Mouse (Mus musculus): Measurements from ENCODE around the gene Ccdc171.
"Not testable (repeated sequence)": the region's sequence is repeated elsewhere in the genome, so short reads cannot be mapped to it uniquely, and the experiment has no call there.

Ccdc171 gene

GRCm38 (mm10) chr4:83526270-83526987, 1.1 kb downstream of the Ccdc171 start:
- no peak for DNase-seq (ENCODE audit: low spot score in 2 of 2)

GRCm38 (mm10) chr4:83526988-83527334, 1.6 kb downstream of the Ccdc171 start:
- no peak for DNase-seq (ENCODE audit: low spot score in 2 of 2)

DNA sequence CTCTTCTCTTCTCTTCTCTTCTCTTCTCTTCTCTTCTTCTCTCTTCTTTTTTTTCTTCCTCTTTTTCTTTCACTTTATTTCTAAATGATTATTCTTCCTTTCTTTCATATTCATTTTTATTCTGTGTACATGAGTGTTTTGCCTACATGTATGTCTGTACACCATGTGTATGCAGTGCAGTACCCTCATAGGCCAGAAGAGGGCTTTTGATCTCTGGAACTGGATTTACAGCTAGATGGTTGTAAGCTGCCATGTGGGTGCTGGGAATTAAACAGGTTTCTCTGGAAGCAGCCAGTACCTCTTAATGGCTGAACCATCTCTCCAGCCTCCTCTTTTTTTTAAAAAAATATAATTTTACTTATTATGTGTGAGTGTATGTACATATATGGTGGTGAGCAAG, 2.6 kb downstream of the Ccdc171 start:
- no peak for DNase-seq (ENCODE audit: low spot score in 2 of 2)

DNA sequence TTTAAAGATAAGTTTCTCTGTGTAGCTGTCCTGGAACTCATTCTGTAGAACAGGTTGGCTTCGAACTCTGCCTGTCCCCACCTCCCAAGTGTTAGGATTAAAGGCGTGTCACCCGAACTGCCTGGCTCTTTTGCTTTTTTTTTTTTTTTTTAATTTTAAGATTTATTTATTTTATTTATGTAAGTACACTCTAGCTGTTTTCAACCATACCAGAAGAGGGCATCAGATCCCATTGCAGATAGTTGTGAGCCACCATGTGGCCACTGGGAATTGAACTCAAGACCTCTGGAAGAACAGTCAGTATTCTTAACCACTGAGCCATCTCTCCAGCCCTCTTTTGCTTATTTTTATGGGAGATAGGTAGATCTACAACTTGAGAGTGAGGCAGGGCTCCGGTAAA, 4.7 kb downstream of the Ccdc171 start:
- not testable (repeated sequence) for DNase-seq (ENCODE audit: low spot score in 2 of 2)

DNA sequence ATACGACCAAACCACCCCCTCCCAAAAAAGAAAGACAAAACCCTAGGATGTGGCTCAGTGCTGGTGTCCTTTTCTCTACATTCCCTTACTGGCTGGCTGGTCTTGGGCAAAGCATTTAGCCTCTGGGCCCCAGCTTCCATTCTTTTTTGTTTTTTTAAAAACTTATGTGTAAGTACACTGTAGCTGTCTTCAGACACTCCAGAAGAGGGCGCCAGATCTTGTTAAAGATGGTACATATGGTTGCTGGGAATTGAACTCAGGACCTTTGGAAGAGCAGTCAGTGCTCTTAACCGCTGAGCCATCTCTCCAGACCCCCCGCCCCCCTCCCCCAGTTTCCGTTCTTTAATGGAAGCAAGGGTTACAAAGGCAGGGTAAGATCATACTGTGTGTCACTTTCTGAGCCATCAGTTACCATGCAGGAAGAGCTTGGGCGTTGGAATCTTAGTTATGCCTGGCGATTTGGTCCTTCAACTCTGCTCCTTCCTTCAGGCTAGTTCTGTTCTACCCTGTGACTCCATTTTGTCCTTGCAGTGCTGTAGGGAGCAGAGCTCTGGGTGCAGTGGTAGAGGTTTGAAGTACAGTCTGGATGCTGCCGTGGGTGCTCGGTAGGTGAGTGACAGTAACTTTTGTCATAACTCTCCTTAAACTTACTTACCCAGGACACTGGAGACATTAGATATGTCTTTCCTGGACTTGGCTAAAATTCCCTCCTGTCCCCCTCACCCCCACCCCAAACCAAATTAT, 8.0 kb downstream of the Ccdc171 start:
- no peak for DNase-seq (ENCODE audit: low spot score in 2 of 2)

DNA sequence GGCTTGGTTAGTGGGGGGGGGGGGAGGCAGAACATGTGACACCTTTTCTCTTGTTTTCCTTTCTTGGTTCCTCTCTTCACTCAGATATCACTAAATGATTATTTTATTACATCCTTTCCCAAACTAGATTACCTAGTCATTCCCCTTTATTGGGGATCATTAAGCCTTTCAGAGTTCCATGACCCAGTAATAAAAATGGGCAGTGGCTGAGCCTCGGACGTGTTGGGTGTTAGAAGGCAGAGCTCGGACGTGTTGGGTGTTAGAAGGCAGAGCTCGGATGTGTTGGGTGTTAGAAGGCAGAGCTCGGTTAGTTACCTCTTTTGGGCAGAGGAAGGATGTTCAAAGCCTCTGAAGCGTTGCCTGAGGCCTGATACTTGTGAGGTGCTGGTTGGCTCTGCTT, 8.7 kb downstream of the Ccdc171 start:
- no peak for DNase-seq (ENCODE audit: low spot score in 2 of 2)

- no peak for DNase-seq (ENCODE audit: low spot score in 2 of 2)
Observed at GRCm38 (mm10) chr4:83549501-83549900, 24.2 kb downstream of the Ccdc171 start.

GRCm38 (mm10) chr4:83567190-83568113, 42.1 kb downstream of the Ccdc171 start:
- DNase-seq (ENCODE audit: low spot score in 2 of 2), result no peak

DNA sequence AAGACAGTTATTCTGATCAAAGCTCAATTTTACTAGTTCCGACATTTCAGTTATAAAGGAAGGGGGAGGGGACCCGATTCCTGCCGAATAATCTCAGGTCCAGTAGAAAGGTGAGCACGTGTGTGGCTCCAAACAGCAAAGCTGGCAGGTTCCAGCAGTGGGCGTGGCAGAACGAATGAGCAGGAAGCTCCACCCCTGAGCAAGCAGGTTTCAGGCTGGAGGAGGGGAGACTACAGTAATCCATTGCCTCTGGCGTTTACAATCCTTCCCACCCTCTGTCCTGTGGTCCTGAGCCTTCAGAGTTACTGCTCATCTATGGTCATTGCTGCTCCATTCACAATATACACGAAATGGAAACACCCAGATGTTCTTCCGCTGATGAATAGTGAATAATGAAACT, 42.8 kb downstream of the Ccdc171 start:
- not testable (repeated sequence) for DNase-seq (ENCODE audit: low spot score in 2 of 2)

- DNase-seq (ENCODE audit: low spot score in 2 of 2), result no peak
Observed at GRCm38 (mm10) chr4:83570569-83570968, 45.2 kb downstream of the Ccdc171 start.

GRCm38 (mm10) chr4:83571033-83571432, 45.7 kb downstream of the Ccdc171 start:
- DNase-seq (ENCODE audit: low spot score in 2 of 2), result no peak

DNA sequence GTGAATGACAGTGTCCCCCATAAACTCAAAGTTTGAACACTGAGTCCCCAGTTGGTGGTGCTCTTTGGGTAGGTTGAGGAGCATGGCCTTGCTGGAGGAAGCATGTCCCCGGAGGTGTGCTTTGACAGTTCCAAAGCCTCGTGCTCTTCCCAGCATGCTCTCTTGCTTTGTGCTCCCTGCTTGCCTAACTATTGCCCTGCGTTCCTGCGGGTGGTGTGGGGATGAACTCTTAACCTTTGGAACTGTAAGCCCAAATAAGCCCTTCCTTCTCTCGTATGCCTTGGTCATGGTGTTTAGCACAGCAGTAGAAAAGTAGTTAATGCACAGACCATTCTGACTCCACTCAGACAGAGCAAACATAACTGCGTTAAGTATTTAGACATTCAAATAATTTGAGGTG, 47.2 kb downstream of the Ccdc171 start:
- DNase-seq (ENCODE audit: low spot score in 2 of 2), result no peak

- DNase-seq (ENCODE audit: low spot score in 2 of 2), result no peak
Observed at GRCm38 (mm10) chr4:83576315-83576714, 51.0 kb downstream of the Ccdc171 start.

DNA sequence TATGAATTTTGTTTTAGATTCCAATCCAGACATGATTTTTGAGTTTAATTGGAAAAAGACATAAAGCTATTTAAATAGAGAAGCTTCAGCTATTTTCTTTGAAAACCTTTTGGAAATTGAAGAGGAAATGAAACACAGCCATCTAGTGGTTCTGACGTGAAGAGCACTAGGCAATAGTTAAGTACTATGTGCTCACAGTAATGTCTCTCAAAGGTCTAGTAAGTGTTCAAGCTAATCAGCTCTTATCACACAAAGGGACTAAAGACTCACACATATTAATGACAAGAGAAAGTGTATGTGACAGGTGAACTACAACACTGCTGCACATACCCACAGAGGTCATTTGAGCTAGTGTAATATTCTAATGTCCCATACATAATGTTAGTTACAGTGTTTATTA, 54.8 kb downstream of the Ccdc171 start:
- DNase-seq (ENCODE audit: low spot score in 2 of 2), result no peak

- no peak for DNase-seq (ENCODE audit: low spot score in 2 of 2)
Observed at GRCm38 (mm10) chr4:83587563-83587962, 62.2 kb downstream of the Ccdc171 start.

DNA sequence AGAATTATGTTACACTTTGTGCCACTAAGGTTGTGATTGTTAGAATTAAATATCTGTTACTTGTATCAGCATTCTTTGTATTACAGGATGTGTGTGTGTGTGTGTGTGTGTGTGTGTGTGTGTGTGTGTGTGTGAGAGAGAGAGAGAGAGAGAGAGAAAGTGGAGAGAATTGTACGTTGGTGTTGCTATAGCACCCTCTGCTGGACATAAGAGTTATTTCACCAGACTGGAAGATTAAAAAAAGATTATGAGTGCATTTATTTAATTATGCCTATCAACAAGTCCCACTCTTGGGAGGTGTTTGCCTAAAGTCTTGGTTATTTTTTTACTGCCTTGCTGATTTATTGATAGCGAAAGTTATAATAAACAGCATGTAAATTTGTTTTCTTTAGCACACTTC, 71.1 kb downstream of the Ccdc171 start:
- DNase-seq (ENCODE audit: low spot score in 2 of 2), result no peak

DNA sequence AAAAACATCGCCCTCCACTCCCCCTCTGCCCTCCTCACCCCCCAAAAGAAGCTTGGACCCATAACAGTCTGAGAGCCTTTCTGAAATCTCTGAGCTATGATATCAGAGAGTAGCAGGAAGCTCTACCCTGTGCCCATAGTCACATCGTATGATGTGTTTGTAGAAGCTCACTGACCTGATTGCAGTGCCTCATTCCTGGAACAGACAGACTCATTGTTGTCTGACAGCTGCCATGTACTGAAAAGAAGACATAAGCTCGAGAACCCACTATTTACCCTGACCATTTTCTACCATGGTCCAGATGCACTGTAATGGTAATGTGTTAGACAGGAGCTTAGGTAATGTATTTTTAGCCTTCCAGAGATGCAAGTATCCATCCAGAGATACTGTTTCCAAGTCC, 85.8 kb downstream of the Ccdc171 start:
- no peak for DNase-seq (ENCODE audit: low spot score in 2 of 2)

DNA sequence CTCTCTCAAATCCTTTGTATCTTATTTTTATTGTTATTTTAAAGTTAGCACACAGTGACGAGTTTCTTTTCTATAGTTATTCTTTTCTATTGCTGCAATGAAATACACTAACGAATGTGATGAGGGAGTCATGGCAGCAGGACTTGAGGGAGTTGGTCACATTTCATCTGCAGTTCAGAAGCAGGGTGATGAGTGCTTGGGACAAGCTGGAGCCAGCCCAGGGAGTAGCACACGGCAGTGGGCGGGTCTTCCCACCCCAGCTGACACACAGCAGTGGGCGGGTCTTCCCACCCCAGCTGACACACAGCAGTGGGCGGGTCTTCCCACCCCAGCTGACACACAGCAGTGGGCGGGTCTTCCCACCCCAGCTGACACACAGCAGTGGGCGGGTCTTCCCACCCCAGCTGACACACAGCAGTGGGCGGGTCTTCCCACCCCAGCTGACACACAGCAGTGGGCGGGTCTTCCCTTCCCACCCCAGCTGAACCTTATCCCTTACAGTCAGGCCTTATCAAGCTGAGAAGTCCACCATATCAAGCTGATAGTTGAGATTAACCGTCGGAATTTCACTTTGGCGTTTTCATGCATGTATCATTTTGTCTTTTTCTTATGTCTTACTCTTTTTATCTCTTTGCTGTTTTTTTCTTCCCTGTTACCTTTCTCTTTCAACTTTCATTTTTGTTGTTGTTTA, 97.8 kb downstream of the Ccdc171 start:
- DNase-seq (ENCODE audit: low spot score in 2 of 2), result not testable (repeated sequence)

DNA sequence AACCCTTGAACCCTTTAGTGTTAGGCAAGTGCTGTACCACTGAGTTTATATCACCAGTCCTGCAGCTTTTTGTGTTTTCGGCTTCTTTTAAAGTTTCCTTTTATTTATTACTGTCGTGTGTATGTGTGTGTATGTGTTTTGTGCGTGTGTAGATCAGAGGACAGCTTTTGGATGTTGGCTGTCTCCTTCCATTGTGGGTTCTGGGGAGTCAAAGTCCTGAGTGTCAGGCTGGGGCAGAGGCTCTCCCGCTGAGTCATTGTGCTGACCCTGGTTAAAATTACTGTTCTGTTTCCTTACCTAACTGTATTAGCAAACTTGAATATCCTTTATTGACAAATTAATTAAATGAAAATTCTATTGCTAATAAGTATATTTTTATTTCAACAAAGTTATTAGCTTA, 98.4 kb downstream of the Ccdc171 start:
- no peak for DNase-seq (ENCODE audit: low spot score in 2 of 2)

DNA sequence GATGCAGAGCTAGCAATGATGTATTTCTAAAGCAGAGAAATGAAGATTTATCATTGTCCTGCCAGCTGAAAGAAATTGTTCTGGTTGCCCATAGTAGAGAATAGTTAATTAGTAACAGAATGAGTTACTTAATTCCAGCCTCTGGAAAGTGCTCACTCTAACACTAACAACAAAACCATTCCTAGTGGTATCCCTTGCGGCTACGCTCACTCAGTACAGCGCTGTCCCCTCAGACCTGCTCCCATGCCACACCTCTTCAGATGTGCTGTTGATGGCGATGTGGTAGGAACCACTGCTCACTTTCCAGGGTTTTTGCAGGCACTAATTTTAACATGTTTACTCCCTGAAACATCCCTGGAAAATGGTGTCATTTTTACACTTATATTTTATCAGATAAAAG, 126.1 kb downstream of the Ccdc171 start:
- no peak for DNase-seq (ENCODE audit: low spot score in 2 of 2)

GRCm38 (mm10) chr4:83655396-83655795, 130.1 kb downstream of the Ccdc171 start:
- peak in 1 of 2 experiments; percentile 38 for DNase-seq (ENCODE audit: low spot score in 2 of 2)

DNA sequence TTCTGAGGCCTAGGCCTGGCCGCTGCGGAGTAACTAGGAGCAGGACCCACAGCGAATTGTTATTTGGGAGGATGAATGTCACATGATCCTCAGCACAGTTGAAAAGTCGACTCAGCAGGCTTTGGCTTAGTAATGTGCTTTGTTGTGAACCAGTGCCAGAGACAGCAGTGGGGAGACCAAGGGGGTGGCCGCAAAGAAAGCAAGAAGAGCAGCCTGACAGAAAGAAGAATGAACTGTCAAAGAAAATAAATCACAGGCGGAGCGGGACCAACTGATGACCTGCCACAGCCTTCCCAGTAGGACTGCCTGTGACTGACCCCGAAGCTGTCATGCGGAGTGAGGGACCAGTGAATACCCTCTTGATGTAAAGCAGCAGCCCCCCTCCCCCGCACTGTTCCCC, 131.2 kb downstream of the Ccdc171 start:
- DNase-seq (ENCODE audit: low spot score in 2 of 2), result no peak
